Mouse (Mus musculus) embryonic facial prominence, embryonic 13.5 days (tissue): ENCODE data around the gene Otoa. TPM values are rescaled to one million over a fixed set of nuclear protein-coding genes. Genes with fewer than 3 reads are reported as not detected.

ENCODE experiments used
- ATAC-seq: fragments of 200-750 bp; cut with Nextera tagmentation; 2 replicates; pipeline ENCODE4 v1.8.0; 2017; ENCODE audit warnings: low read depth; ENCODE audit not compliant: insufficient number of reproducible peaks, insufficient read depth, low FRiP score, low TSS enrichment
- H3K27ac ChIP-seq: fragments of 300-500 bp; sonication (generic); 2 replicates; pipeline ENCODE4 v1.5.1; 2015; ENCODE audit warnings: moderate library complexity, mild to moderate bottlenecking, inconsistent platforms
- H3K27me3 ChIP-seq: fragments of 300-500 bp; sonication (generic); 2 replicates; pipeline ENCODE4 v1.6.1; 2015; ENCODE audit warnings: mild to moderate bottlenecking, inconsistent platforms
- H3K36me3 ChIP-seq: fragments of 300-500 bp; sonication (generic); 2 replicates; pipeline ENCODE4 v1.6.1; 2015; ENCODE audit warnings: mild to moderate bottlenecking, inconsistent platforms
- H3K4me1 ChIP-seq: fragments of 300-500 bp; sonication (generic); 2 replicates; pipeline ENCODE4 v1.6.1; 2015; ENCODE audit warnings: inconsistent platforms
- H3K4me2 ChIP-seq: fragments of 300-500 bp; sonication (generic); 2 replicates; pipeline ENCODE4 v1.6.1; 2015; ENCODE audit warnings: moderate library complexity, mild to moderate bottlenecking, inconsistent platforms
- H3K4me3 ChIP-seq: fragments of 300-500 bp; sonication (generic); 2 replicates; pipeline ENCODE4 v1.5.1; 2015; ENCODE audit warnings: mild to moderate bottlenecking, inconsistent platforms
- H3K9ac ChIP-seq: fragments of 300-500 bp; sonication (generic); 2 replicates; pipeline ENCODE4 v1.6.1; 2015; ENCODE audit warnings: mild to moderate bottlenecking, inconsistent platforms
- H3K9me3 ChIP-seq: fragments of 300-500 bp; sonication (generic); 2 replicates; pipeline ENCODE4 v1.6.1; 2016; ENCODE audit warnings: inconsistent platforms
- whole genome bisulfite sequencing: fragments of 180-500 bp; shearing (Covaris S2); methylation state at CpG from one replicate; pipeline ENCODE4 v1.1.7; 2015; ENCODE audit warnings: mixed read lengths; 5-methylcytosine and 5-hydroxymethylcytosine counted together
- polyA plus RNA-seq: library from polyadenylated mRNA; unstranded; fragments of >200 nt; fragmentation: Nextera tagmentation; extraction: Ambion mirVana; gene quantifications from 2 replicates; pipeline ENCODE4 v1.2.1, GENCODE M21; 2015

The Otoa gene
- polyA plus RNA-seq, 1 experiment from 2014 or later: 0.18 TPM

DNA sequence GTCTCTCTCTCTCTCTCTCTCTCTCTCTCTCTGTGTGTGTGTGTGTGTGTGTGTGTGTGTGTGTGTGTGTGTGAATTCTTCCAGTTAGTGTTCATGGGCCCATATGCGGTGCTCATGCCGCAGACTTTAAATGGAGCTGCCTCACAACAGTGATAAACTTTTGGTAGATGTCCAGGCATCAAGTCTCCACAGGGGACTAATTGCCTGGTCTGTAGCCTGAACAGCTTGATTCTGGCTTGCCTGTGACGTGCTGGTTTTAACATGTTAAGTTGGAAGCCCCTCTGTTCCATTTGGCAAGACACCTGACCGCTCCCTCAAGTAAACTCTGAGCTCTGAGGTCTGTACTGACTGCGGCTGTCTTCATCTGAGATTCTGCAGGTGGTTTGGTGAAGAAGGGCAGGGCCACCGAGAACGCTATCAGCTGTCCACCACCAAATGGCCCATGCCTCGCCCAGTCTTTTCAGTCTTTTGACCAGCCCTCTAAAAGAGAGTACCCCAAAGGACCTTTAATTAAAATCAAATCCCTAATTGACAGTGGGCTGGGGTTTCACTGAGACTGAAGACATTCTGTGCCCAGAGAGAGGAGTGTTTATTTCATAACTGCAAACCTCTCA is 3.5 kb downstream of the Otoa start:
- H3K36me3 ChIP-seq: peaks cover 6% of the 10 kb centered on the region
- ATAC-seq: no peak
- 57% methylated on average over 8 of the region's 8 CpGs for WGBS
- H3K4me2 ChIP-seq: no peak overlapping the region
- peaks cover 20% of the 10 kb centered on the region for H3K4me1 ChIP-seq
- H3K4me3 ChIP-seq: no peak overlapping the region
- H3K27ac ChIP-seq: no peak overlapping the region
- no peaks in the 10 kb centered on the region for H3K27me3 ChIP-seq
- H3K9ac ChIP-seq: no peak overlapping the region
- H3K9me3 ChIP-seq: no peaks in the 10 kb centered on the region

DNA sequence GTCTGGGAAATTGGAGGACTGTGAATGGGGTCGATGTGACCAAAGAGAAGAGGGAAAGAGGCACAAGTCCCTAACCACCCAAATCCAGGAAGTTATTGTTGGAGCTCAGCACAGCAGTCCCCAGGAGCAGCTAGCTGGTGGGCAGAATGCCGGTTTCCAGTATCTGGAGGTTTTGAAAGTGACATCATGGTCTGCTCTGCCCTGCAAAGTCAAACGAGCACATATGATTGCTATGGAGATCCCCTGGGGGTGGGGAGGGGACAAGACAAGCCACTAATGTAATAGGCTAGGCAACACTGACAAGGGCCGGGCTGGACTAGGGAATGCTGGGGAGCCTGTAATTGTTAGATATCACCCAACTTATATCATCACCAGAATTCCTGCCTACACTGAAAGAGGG is 4.0 kb downstream of the Otoa start:
- 3% methylated on average over 4 of the region's 4 CpGs for WGBS
- Histone ChIP-seq H3K9ac (no peak overlapping the region), H3K4me1 (peaks cover 20% of the 10 kb centered on the region), H3K36me3 (peaks cover 2% of the 10 kb centered on the region), H3K27ac (no peak overlapping the region), H3K9me3 (no peaks in the 10 kb centered on the region), H3K27me3 (no peaks in the 10 kb centered on the region), H3K4me2 (no peak overlapping the region), H3K4me3 (no peak overlapping the region)
- ATAC-seq: no peak

DNA sequence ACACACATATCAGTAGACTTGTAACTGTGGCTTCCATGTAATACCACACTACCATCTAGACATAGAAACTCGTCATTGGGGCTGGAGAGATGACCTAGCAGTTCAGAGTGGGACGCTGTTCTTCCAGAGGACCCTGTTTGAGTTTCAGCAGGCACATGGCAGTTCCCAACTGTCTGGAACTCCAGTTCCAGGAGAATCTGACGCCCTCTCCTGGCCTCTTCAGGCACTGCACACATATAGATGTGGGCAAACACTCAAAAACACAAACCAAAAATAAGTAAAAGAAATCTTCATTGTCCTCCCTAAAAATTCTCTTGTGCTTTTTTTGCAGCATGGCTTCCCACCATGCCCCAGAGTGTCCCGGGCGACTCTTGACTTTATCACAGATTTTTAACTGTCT is 7.3 kb downstream of the Otoa start:
- Histone ChIP-seq H3K36me3 (no peaks in the 10 kb centered on the region), H3K9ac (no peak overlapping the region), H3K27me3 (no peaks in the 10 kb centered on the region), H3K27ac (no peak overlapping the region), H3K4me1 (peaks cover 20% of the 10 kb centered on the region), H3K4me3 (no peak overlapping the region), H3K4me2 (no peak overlapping the region), H3K9me3 (no peaks in the 10 kb centered on the region)
- ATAC-seq: no peak
- 77% methylated on average over 5 of the region's 5 CpGs for WGBS

DNA sequence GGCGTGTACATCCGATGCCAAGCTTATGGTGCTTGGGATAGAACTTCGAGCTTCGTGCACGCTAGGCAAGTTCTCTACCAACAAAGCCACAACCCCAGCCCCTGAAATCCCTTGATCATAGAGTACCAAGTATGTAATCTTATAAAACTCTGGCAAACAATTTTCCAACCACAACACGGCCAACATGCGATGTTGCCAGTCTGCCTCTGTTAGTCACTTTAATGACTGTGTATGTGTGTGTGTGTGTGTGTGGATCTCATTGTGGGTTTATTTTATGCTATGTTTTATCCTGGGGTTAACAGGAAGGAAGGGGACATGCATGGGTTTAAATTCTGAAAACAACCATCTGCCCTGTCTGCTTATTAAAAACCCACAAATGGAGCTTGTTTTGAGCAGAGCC is 9.3 kb downstream of the Otoa start:
- H3K4me1 ChIP-seq: peaks cover 9% of the 10 kb centered on the region
- no peak overlapping the region for H3K4me3 ChIP-seq
- no peaks in the 10 kb centered on the region for H3K36me3 ChIP-seq
- no peak overlapping the region for H3K9ac ChIP-seq
- peak; percentile 54; the same call in 1 of the 2 replicates for ATAC-seq
- H3K27me3 ChIP-seq: no peaks in the 10 kb centered on the region
- no peaks in the 10 kb centered on the region for H3K9me3 ChIP-seq
- H3K27ac ChIP-seq: no peak overlapping the region; the same call in 1 of the 2 replicates
- H3K4me2 ChIP-seq: no peak overlapping the region
- WGBS: 61% methylated on average over 7 of the region's 7 CpGs

DNA sequence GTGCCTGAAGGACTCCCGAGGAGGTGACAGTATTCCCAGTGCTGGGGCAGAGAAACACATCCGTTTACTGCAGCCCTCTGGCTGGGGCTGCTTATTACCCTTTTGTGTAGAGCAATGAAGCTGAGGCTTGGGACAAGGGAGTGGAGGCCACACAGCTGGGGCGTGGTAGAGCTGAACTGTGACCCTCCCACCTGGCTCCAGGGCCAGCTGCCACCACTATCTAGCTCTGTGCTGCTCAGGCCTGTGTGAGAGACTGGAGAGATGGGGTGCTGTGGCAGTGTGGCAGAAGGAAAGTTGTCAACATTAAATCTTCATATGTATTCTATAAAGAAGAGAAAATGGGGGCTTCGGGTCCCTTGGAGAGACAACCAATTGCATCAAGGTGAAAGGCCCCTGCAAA is 11.6 kb downstream of the Otoa start:
- Histone ChIP-seq H3K27me3 (no peaks in the 10 kb centered on the region), H3K36me3 (no peaks in the 10 kb centered on the region), H3K4me3 (no peak overlapping the region), H3K9me3 (no peaks in the 10 kb centered on the region), H3K27ac (no peak overlapping the region), H3K4me2 (no peak overlapping the region), H3K4me1 (0 out of 2 replicates have a peak, but pooled peaks cover 6% of the 10 kb centered on the region), H3K9ac (no peak overlapping the region)
- WGBS: 80% methylated on average over 4 of the region's 4 CpGs
- no peak for ATAC-seq

DNA sequence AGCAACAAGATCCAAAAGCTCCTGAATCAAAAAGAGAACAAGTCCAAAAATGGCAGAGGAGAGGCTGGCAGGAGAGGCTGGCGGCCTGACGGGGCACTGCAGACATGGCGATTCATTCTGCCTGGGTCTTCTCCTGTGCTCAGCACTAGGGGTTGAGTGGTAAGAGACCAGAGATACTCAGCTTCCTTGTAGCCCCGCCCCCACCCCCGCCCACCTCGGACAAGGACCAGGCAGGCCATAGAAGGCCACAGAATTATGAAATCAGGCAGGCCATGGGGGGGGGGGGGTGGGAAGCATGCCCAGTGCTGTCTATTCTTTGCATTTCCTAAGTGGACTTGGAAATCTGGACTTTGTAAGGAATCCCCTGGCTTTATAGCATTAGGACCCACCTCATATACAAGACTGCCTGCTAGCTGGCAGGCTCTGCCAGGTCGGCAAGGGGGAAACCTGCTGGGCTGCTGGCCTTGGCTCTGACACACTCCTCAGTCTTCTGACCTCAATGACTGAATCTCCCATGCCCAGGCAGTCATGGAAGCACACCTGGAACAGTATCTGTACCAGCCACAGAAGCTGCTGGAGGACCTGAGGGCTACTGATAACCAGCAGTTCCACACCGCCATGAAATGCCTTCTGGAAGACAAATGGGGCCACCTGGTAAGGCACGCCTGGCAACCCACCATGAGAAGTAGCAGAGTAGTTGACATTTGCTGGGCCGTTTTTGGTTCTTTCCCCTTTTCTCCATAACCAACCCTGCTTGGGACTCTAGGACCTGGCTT is 17.4 kb downstream of the Otoa start:
- no peaks in the 10 kb centered on the region for H3K4me1 ChIP-seq
- no peak for ATAC-seq
- no peak overlapping the region for H3K4me2 ChIP-seq
- H3K27ac ChIP-seq: no peak overlapping the region
- 69% methylated on average over 10 of the region's 10 CpGs for WGBS
- no peaks in the 10 kb centered on the region for H3K27me3 ChIP-seq
- H3K4me3 ChIP-seq: no peak overlapping the region
- no peak overlapping the region for H3K9ac ChIP-seq
- no peaks in the 10 kb centered on the region for H3K9me3 ChIP-seq
- no peaks in the 10 kb centered on the region for H3K36me3 ChIP-seq

DNA sequence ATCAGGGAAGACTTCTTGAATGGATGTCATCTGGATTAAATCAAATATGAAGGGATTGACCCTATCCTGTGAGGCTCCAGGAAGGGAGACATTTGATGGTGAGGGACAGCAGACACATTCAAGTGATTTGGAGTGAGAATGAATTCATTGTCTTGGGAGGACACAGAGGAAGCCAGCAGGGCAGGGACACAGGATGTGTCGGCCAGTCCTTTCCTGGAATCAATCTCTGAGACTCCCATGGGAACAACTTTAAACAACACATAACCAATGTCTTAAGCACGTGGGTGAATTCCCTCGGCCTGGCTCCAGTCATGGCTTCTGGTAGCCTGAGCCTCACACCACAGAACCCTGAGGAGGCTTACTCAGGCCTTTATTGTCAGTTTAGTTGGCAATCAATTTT is 26.4 kb downstream of the Otoa start:
- no peaks in the 10 kb centered on the region for H3K9me3 ChIP-seq
- no peaks in the 10 kb centered on the region for H3K36me3 ChIP-seq
- no peak overlapping the region for H3K27ac ChIP-seq
- no peak overlapping the region for H3K4me2 ChIP-seq
- H3K27me3 ChIP-seq: no peaks in the 10 kb centered on the region
- no peak overlapping the region for H3K4me3 ChIP-seq
- no peak for ATAC-seq
- no peak overlapping the region for H3K9ac ChIP-seq
- H3K4me1 ChIP-seq: no peaks in the 10 kb centered on the region
- 20% methylated on average over 3 of the region's 3 CpGs for WGBS

DNA sequence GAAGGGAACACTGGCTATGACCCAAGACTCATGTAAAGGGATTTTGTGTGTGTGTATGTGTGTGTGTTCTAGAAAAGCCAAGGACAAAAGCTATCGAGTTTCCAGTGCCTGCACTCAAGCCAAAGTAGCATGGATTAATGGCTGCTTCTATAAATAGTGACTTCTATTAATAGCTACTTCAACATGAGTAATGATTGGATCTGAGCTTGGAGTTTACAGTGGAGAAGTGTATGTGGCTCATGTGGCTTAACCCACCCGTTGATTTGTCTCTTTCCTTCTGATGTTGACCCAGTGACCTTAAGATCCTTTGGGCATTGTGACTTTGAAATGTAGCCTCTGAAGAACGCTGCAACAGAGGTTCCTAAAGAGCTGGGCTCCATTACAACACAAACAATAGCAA is 29.9 kb downstream of the Otoa start:
- Histone ChIP-seq H3K9me3 (no peaks in the 10 kb centered on the region), H3K27ac (no peak overlapping the region), H3K4me1 (no peaks in the 10 kb centered on the region), H3K9ac (no peak overlapping the region), H3K4me2 (no peak overlapping the region), H3K4me3 (no peak overlapping the region), H3K27me3 (no peaks in the 10 kb centered on the region), H3K36me3 (no peaks in the 10 kb centered on the region)
- ATAC-seq: no peak
- WGBS: 45% methylated on average over 3 of the region's 3 CpGs

DNA sequence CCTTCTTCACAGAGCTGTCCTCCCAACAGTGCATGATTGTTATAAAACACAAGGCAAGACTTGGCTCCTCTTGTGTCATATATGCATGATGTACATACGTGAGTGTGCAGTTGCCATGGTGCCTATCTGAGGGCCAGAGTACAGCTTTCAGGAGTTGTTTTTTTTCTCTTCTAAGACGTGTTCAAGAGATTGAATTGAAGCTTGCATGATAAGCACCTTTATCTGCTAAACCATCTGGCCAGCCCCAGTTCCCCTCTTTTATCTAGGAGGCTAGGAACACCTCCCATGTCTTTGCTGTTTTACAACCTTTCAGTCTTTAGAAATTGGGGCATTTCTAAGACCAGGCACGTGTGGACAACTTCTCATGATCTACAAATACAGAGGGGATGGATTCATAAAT is 30.3 kb downstream of the Otoa start:
- Histone ChIP-seq H3K27me3 (no peaks in the 10 kb centered on the region), H3K4me3 (no peak overlapping the region), H3K36me3 (no peaks in the 10 kb centered on the region), H3K27ac (no peak overlapping the region), H3K9ac (no peak overlapping the region), H3K9me3 (no peaks in the 10 kb centered on the region), H3K4me2 (no peak overlapping the region), H3K4me1 (no peaks in the 10 kb centered on the region)
- no peak for ATAC-seq
- 75% methylated on average over 3 of the region's 3 CpGs for WGBS

DNA sequence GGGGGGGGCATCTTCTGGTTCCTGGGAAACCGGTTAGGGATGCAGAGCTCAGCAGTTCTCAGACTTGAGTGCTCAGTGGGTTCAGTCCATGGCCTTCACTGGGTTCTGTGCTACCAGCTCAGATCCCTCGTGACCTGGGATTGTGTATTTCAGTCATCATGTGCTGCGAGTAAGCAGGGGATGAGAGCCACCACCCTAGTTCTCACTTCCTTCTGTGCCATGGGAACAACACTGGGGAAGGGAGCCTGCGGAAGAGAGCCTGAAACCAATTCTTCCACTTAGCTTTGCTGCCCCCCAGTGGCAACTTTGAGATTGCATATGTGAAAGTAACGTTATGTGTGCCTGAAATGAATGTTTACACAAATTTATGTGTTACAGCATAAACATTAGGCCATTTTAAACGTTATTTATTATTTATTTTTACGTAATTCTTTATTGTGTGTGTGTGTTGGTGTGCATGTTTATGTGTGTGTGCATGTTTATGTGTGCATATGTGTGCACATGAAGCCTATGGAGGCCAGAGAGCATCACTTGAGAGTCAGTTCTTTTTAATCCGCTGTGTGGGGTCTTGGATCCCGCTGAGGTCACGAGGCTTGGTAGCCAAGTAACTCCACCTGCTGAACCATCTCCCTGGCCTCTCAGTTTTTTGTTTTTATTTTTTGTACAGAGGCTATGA is 38.8 kb downstream of the Otoa start:
- no peaks in the 10 kb centered on the region for H3K4me1 ChIP-seq
- 0 out of 2 replicates have a peak overlapping the region, but pooled peaks have one; percentile 22 for H3K4me2 ChIP-seq
- 10% methylated on average over 10 of the region's 10 CpGs for WGBS
- no peak overlapping the region for H3K4me3 ChIP-seq
- H3K9me3 ChIP-seq: no peaks in the 10 kb centered on the region
- no peaks in the 10 kb centered on the region for H3K27me3 ChIP-seq
- no peak overlapping the region; the same call in 1 of the 2 replicates for H3K9ac ChIP-seq
- no peaks in the 10 kb centered on the region for H3K36me3 ChIP-seq
- no peak overlapping the region for H3K27ac ChIP-seq
- no peak; the same call in 1 of the 2 replicates for ATAC-seq

DNA sequence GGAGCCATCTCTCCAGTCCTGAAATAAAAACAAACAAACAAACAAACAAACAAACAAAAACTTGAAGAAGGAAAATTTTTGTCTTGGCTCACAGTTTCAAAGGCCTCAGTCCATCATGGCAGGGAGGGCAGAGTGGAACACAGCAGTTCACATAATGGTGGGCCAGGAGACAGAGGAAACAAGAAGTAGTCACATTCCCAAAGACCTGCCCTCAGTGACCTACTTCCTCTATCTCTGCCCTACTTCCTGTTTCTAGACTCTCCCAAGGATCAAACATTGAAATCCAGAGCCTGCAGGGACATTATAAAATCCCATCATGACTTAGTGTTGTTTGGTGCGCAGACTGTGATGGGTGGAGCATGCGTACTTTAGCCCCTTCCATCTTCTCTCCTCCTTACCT is 49.4 kb downstream of the Otoa start:
- WGBS: 95% methylated on average over 2 of the region's 2 CpGs
- no peaks in the 10 kb centered on the region for H3K4me1 ChIP-seq
- H3K27me3 ChIP-seq: no peaks in the 10 kb centered on the region
- no peaks in the 10 kb centered on the region; the same call in 1 of the 2 replicates for H3K9me3 ChIP-seq
- no peak overlapping the region for H3K4me3 ChIP-seq
- no peak overlapping the region for H3K4me2 ChIP-seq
- H3K36me3 ChIP-seq: no peaks in the 10 kb centered on the region
- no peak for ATAC-seq
- H3K27ac ChIP-seq: no peak overlapping the region
- H3K9ac ChIP-seq: no peak overlapping the region

DNA sequence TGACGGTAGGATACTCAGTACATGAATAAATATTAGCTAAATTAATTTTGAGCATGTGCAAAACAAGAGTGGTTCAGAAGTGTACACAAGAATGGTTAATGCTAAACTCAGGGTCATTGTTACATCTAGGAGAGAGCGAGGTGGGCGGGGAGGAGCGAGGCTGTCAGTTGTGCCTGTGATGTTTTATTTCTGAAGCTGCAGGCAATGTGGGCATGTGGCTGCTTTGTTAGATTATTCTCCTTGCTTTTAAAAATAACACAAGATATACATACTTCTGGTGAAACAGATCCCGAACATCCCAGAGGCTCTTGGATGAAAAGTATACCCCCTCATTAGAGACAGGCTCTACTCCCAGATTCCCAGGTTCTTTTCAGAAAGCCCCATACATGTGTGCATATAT is 59.8 kb downstream of the Otoa start:
- Histone ChIP-seq H3K4me3 (no peak overlapping the region), H3K27me3 (no peaks in the 10 kb centered on the region), H3K4me2 (no peak overlapping the region), H3K4me1 (no peaks in the 10 kb centered on the region), H3K9me3 (no peaks in the 10 kb centered on the region), H3K36me3 (no peaks in the 10 kb centered on the region), H3K27ac (no peak overlapping the region), H3K9ac (no peak overlapping the region)
- ATAC-seq: no peak
- WGBS: 73% methylated on average over 5 of the region's 5 CpGs
